Mouse (Mus musculus): ENCODE measurements around the gene Otol1. TPM values are rescaled to one million over a fixed set of nuclear protein-coding genes. Genes with fewer than 3 reads are reported as not detected.

Gene Otol1
- not detected in 2 replicates for polyA plus RNA-seq (2011; ENCODE audit: insufficient read depth, insufficient read length, low read depth, missing spikeins)

GRCm38 (mm10) chr3:70007313-70007712 lies at the start of gene Otol1:
Gene Otol1, plus strand, starts transcription at chr3:70007613.
- no peak within 1 kb of the TSS for H3K27ac ChIP-seq (ENCODE audit: insufficient read depth, low read length)
- no peaks in the 10 kb centered on the region; the same call in 1 of the 2 replicates for H3K27me3 ChIP-seq (ENCODE audit: control insufficient read depth, insufficient read depth, low read length, poor library complexity, severe bottlenecking)
- no peak within 1 kb of the TSS for H3K9ac ChIP-seq (ENCODE audit: low read depth, poor library complexity, severe bottlenecking)
- H3K9me3 ChIP-seq (replicated peaks; ENCODE audit: control insufficient read depth, insufficient read depth, low read length, poor library complexity, severe bottlenecking): no peaks in the 10 kb centered on the region
- H3K4me3 ChIP-seq (ENCODE audit: low read depth, low read length): no peak within 1 kb of the TSS
- TF ChIP-seq CTCF (IDR thresholded peaks at IDR 0.05; ENCODE audit: low read depth, low read length): no peak
- no peak for TF ChIP-seq POLR2A (IDR thresholded peaks at IDR 0.05; ENCODE audit: insufficient read depth, low read length)
- TF ChIP-seq EP300 (IDR thresholded peaks at IDR 0.05; ENCODE audit: insufficient read depth, low read depth, low read length): no peak
- no peaks in the 10 kb centered on the region for H3K4me1 ChIP-seq (ENCODE audit: control insufficient read depth, insufficient read depth, low read length)
- H3K36me3 ChIP-seq (ENCODE audit: control insufficient read depth, insufficient read depth, low read length, poor library complexity, severe bottlenecking): no peaks in the 10 kb centered on the region

GRCm38 (mm10) chr3:69962187-69962586 lies 45.2 kb upstream of the Otol1 start:
- Histone ChIP-seq H3K4me1 (ENCODE audit: control insufficient read depth, insufficient read depth, low read length) (no peaks in the 10 kb centered on the region), H3K9me3 (replicated peaks; ENCODE audit: control insufficient read depth, insufficient read depth, low read length, poor library complexity, severe bottlenecking) (no peaks in the 10 kb centered on the region), H3K9ac (ENCODE audit: low read depth, poor library complexity, severe bottlenecking) (no peak overlapping the region), H3K36me3 (ENCODE audit: control insufficient read depth, insufficient read depth, low read length, poor library complexity, severe bottlenecking) (no peaks in the 10 kb centered on the region), H3K27me3 (ENCODE audit: control insufficient read depth, insufficient read depth, low read length, poor library complexity, severe bottlenecking) (no peaks in the 10 kb centered on the region), H3K27ac (ENCODE audit: insufficient read depth, low read length) (no peak overlapping the region), H3K4me3 (ENCODE audit: low read depth, low read length) (no peak overlapping the region)
- TF ChIP-seq EP300 (IDR thresholded peaks at IDR 0.05; ENCODE audit: insufficient read depth, low read depth, low read length) (no peak), CTCF (IDR thresholded peaks at IDR 0.05; ENCODE audit: low read depth, low read length) (peak; percentile 66), POLR2A (IDR thresholded peaks at IDR 0.05; ENCODE audit: insufficient read depth, low read length) (no peak)

- no peaks in the 10 kb centered on the region for H3K36me3 ChIP-seq (ENCODE audit: control insufficient read depth, insufficient read depth, low read length, poor library complexity, severe bottlenecking)
- H3K27me3 ChIP-seq (ENCODE audit: control insufficient read depth, insufficient read depth, low read length, poor library complexity, severe bottlenecking): no peaks in the 10 kb centered on the region
- TF ChIP-seq CTCF (IDR thresholded peaks at IDR 0.05; ENCODE audit: low read depth, low read length): no peak
- TF ChIP-seq POLR2A (IDR thresholded peaks at IDR 0.05; ENCODE audit: insufficient read depth, low read length): no peak
- TF ChIP-seq EP300 (IDR thresholded peaks at IDR 0.05; ENCODE audit: insufficient read depth, low read depth, low read length): no peak
- no peak overlapping the region for H3K9ac ChIP-seq (ENCODE audit: low read depth, poor library complexity, severe bottlenecking)
- no peaks in the 10 kb centered on the region for H3K4me1 ChIP-seq (ENCODE audit: control insufficient read depth, insufficient read depth, low read length)
- no peak overlapping the region for H3K27ac ChIP-seq (ENCODE audit: insufficient read depth, low read length)
- peaks cover under 1% of the 10 kb centered on the region; the same call in 1 of the 2 replicates for H3K9me3 ChIP-seq (replicated peaks; ENCODE audit: control insufficient read depth, insufficient read depth, low read length, poor library complexity, severe bottlenecking)
- H3K4me3 ChIP-seq (ENCODE audit: low read depth, low read length): no peak overlapping the region
These were observed 35.8 kb upstream of the Otol1 start for GRCm38 (mm10) chr3:69971482-69972097.

- Histone ChIP-seq H3K9ac (ENCODE audit: low read depth, poor library complexity, severe bottlenecking) (no peak overlapping the region), H3K4me1 (ENCODE audit: control insufficient read depth, insufficient read depth, low read length) (no peaks in the 10 kb centered on the region), H3K27ac (ENCODE audit: insufficient read depth, low read length) (no peak overlapping the region), H3K9me3 (replicated peaks; ENCODE audit: control insufficient read depth, insufficient read depth, low read length, poor library complexity, severe bottlenecking) (peaks cover 3% of the 10 kb centered on the region; the same call in 1 of the 2 replicates), H3K36me3 (ENCODE audit: control insufficient read depth, insufficient read depth, low read length, poor library complexity, severe bottlenecking) (no peaks in the 10 kb centered on the region), H3K27me3 (ENCODE audit: control insufficient read depth, insufficient read depth, low read length, poor library complexity, severe bottlenecking) (no peaks in the 10 kb centered on the region), H3K4me3 (ENCODE audit: low read depth, low read length) (no peak overlapping the region)
- TF ChIP-seq CTCF (IDR thresholded peaks at IDR 0.05; ENCODE audit: low read depth, low read length): no peak
- TF ChIP-seq EP300 (IDR thresholded peaks at IDR 0.05; ENCODE audit: insufficient read depth, low read depth, low read length): no peak
- no peak for TF ChIP-seq POLR2A (IDR thresholded peaks at IDR 0.05; ENCODE audit: insufficient read depth, low read length)
These were observed 29.3 kb upstream of the Otol1 start for GRCm38 (mm10) chr3:69978092-69978491.

GRCm38 (mm10) chr3:69993806-69994205 lies 13.6 kb upstream of the Otol1 start:
- Histone ChIP-seq H3K27ac (ENCODE audit: insufficient read depth, low read length) (no peak overlapping the region), H3K4me1 (ENCODE audit: control insufficient read depth, insufficient read depth, low read length) (no peaks in the 10 kb centered on the region), H3K4me3 (ENCODE audit: low read depth, low read length) (no peak overlapping the region), H3K9ac (ENCODE audit: low read depth, poor library complexity, severe bottlenecking) (no peak overlapping the region), H3K9me3 (replicated peaks; ENCODE audit: control insufficient read depth, insufficient read depth, low read length, poor library complexity, severe bottlenecking) (no peaks in the 10 kb centered on the region), H3K27me3 (ENCODE audit: control insufficient read depth, insufficient read depth, low read length, poor library complexity, severe bottlenecking) (no peaks in the 10 kb centered on the region), H3K36me3 (ENCODE audit: control insufficient read depth, insufficient read depth, low read length, poor library complexity, severe bottlenecking) (no peaks in the 10 kb centered on the region)
- TF ChIP-seq CTCF (IDR thresholded peaks at IDR 0.05; ENCODE audit: low read depth, low read length) (no peak), EP300 (IDR thresholded peaks at IDR 0.05; ENCODE audit: insufficient read depth, low read depth, low read length) (no peak), POLR2A (IDR thresholded peaks at IDR 0.05; ENCODE audit: insufficient read depth, low read length) (no peak)

GRCm38 (mm10) chr3:70001540-70001939 lies 5.9 kb upstream of the Otol1 start:
- 0 out of 2 replicates have a peak, but pooled peaks have one; percentile 41 for TF ChIP-seq EP300 (IDR thresholded peaks at IDR 0.05; ENCODE audit: insufficient read depth, low read depth, low read length)
- TF ChIP-seq POLR2A (IDR thresholded peaks at IDR 0.05; ENCODE audit: insufficient read depth, low read length): no peak
- Histone ChIP-seq H3K4me3 (ENCODE audit: low read depth, low read length) (no peak overlapping the region), H3K27ac (ENCODE audit: insufficient read depth, low read length) (no peak overlapping the region), H3K27me3 (ENCODE audit: control insufficient read depth, insufficient read depth, low read length, poor library complexity, severe bottlenecking) (no peaks in the 10 kb centered on the region; the same call in 1 of the 2 replicates), H3K9ac (ENCODE audit: low read depth, poor library complexity, severe bottlenecking) (no peak overlapping the region), H3K4me1 (ENCODE audit: control insufficient read depth, insufficient read depth, low read length) (no peaks in the 10 kb centered on the region), H3K36me3 (ENCODE audit: control insufficient read depth, insufficient read depth, low read length, poor library complexity, severe bottlenecking) (no peaks in the 10 kb centered on the region), H3K9me3 (replicated peaks; ENCODE audit: control insufficient read depth, insufficient read depth, low read length, poor library complexity, severe bottlenecking) (no peaks in the 10 kb centered on the region)
